Mouse (Mus musculus): ENCODE results near the gene Lpar3. TPM values are rescaled to one million over a fixed set of nuclear protein-coding genes. Genes with fewer than 3 reads are reported as not detected.

Gene Lpar3
- 0.49 TPM in 2 replicates for polyA plus RNA-seq (2015; fragmentation: Nextera tagmentation; extraction: Ambion mirVana)

DNA sequence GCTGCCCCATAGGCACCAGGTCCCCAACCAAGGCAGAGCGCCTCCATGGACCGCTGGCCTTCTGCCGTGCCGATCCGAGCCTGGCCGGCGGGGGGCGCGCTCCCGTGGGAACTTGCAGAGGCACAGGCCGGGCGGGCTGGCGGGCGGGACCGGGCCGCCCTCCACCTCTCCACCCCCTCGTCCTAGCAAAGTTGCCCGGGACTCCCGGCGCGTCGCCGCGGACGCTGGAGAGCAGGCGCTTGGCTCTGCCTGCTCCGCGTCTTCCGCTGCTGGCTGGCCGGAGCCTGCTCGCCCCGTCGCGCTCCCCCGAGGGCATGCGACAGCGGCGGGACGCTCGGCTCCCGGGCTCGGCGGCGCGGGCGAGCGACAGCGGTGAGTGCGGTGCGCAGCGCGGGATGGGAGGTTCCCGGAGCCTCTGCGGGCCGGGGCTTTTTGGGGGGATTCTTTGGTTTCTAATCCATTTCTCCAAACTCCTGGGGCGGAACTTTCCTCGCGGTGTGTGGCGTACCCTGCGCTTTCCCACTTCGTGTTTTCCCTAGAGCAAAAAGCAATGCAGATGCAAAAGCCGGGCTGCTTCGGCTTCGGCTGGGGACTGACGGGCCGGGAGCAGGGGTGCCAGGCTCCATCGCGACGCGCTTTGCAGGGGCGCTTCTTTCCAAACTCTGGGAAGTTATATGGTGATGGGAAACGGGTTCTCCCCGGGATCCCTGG lies at the start of gene Lpar3:
Gene Lpar3, plus strand, starts transcription at position 188 of the 711 bp plus-strand sequence.
- Histone ChIP-seq H3K4me1 (replicated peaks) (peaks cover 13% of the 10 kb centered on the region), H3K9me3 (no peaks in the 10 kb centered on the region), H3K27me3 (peaks cover 41% of the 10 kb centered on the region), H3K36me3 (no peaks in the 10 kb centered on the region), H3K4me3 (peak within 1 kb of the TSS; percentile 51), H3K27ac (replicated peaks) (no peak within 1 kb of the TSS), H3K4me2 (peak within 1 kb of the TSS; percentile 94), H3K9ac (peak within 1 kb of the TSS; percentile 25; the same call in 1 of the 2 replicates)
- under 1% methylated on average over 73 of the region's 73 CpGs for WGBS
- peak; percentile 86 for ATAC-seq (ENCODE audit: low FRiP score, low read depth)

DNA sequence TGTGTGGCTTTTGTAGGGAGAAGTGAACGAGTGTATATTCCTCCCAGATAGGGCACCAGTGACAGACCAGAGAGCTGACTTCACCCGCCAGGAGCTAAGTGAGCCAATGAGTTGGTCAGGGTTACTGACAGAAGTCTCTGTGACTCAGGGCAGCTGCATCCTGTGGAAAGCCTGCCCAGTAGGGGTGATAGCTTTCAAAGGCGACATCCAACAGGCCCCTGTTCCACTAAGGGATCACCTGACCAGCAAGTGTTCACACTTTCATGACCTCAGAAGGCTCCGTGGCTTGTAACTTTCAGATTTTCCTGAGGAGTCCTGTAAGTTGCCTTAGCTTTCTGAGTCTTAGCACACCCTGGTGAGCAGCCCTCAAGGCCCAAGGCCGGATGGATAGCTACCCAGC lies 47.7 kb upstream of the Lpar3 start:
- H3K4me2 ChIP-seq: no peak overlapping the region
- H3K27ac ChIP-seq (replicated peaks): no peak overlapping the region
- ATAC-seq (ENCODE audit: low FRiP score, low read depth): no peak
- H3K9me3 ChIP-seq: no peaks in the 10 kb centered on the region; the same call in 1 of the 2 replicates
- no peak overlapping the region for H3K4me3 ChIP-seq
- H3K27me3 ChIP-seq: no peaks in the 10 kb centered on the region
- H3K9ac ChIP-seq: no peak overlapping the region
- 74% methylated on average over 5 of the region's 5 CpGs for WGBS
- no peaks in the 10 kb centered on the region for H3K4me1 ChIP-seq (replicated peaks)
- no peaks in the 10 kb centered on the region for H3K36me3 ChIP-seq

DNA sequence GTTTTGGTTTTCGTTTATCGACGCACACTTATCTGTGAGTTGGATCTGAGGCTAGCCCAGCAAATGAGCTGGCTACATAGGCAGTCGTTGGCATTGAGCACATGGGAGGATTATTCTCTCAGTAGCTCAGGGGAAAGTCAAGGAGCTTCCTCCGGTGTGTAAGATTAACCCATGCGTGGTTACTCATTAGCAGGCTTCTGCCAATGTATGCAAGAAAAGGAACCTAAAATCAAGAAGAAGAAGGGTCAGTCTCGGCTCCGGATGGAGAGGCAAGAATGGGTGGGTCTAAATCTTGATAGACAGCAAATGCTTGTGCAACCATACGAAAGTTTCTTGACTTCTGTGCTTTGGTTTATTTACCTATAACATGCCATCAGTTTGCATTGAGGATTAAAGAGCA lies 46.5 kb upstream of the Lpar3 start:
- Histone ChIP-seq H3K9ac (no peak overlapping the region), H3K27me3 (no peaks in the 10 kb centered on the region), H3K27ac (replicated peaks) (no peak overlapping the region), H3K4me2 (no peak overlapping the region), H3K36me3 (no peaks in the 10 kb centered on the region), H3K4me1 (replicated peaks) (no peaks in the 10 kb centered on the region), H3K9me3 (no peaks in the 10 kb centered on the region; the same call in 1 of the 2 replicates), H3K4me3 (no peak overlapping the region)
- ATAC-seq (ENCODE audit: low FRiP score, low read depth): no peak
- 89% methylated on average over 9 of the region's 9 CpGs for WGBS

DNA sequence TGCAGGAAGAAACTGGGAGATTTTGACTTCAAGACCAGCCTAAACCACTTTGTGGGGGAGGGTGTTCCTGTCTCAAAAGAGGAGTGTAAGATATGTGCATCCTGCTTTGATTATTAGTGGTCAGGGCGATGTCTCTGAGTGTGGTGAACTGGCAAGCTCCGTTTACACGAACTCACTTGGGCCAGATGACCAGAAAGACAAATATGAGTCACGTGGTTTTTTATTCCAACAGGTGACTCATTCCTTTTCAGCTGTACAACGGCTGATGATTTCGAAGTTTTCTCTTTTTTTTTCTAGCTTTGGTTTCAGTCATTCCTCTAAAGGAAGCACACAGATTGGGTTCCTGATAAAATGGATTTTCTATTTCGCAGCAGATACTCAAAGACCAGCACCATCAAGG lies 43.5 kb upstream of the Lpar3 start:
- H3K36me3 ChIP-seq: no peaks in the 10 kb centered on the region
- no peak for ATAC-seq (ENCODE audit: low FRiP score, low read depth)
- no peak overlapping the region for H3K4me3 ChIP-seq
- H3K9ac ChIP-seq: peak overlapping the region; percentile 43; the same call in 1 of the 2 replicates
- peak overlapping the region; percentile 62 for H3K4me2 ChIP-seq
- H3K27ac ChIP-seq (replicated peaks): no peak overlapping the region
- H3K9me3 ChIP-seq: no peaks in the 10 kb centered on the region
- H3K4me1 ChIP-seq (replicated peaks): no peaks in the 10 kb centered on the region
- 0 out of 2 replicates have a peak, but pooled peaks cover 3% of the 10 kb centered on the region for H3K27me3 ChIP-seq
- 80% methylated on average over 7 of the region's 7 CpGs for WGBS

DNA sequence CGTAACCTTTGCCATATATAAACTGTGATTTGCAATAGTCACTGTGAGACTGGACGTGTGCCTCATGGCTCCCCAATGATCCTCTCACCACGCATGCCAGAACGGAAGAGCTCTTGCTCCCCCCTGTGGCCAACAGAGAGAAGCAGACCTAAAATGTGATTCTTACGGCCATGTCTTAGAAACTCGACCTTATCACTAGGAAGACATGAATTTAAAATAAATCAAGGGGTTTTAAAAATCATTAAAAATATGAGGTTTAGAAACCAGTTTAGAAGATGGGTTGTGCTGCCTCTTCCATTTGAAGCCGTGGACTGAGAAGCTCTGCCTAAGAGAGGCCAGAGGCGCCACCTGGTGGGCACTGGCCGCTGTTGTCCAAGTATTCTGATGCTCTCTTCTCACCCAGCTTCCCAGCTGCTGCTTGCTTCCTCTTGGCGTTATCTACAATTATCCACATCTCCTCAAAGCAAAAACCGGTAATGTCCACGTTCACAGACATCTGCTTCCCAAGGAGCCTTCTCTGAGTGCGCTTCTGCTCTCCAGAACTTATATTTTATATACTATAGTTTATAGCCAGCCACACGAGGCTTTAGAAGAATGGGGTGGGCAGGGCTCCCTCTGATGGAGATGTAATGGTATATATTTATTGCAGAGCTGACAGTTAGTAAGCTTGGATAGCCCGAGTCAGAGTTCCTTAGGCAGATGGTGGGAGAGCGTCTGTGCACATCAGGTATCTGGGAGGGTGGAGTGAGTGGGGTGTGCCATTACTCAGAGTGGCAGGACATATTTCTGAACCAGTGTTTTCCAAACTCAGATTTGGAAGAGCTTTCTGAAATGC lies 42.8 kb upstream of the Lpar3 start:
- no peaks in the 10 kb centered on the region for H3K4me1 ChIP-seq (replicated peaks)
- peak overlapping the region; percentile 38 for H3K4me3 ChIP-seq
- 4% methylated on average over 16 of the region's 16 CpGs for WGBS
- peak overlapping the region; percentile 62 for H3K4me2 ChIP-seq
- ATAC-seq (ENCODE audit: low FRiP score, low read depth): peak; percentile 89
- peak overlapping the region; percentile 43 for H3K9ac ChIP-seq
- no peaks in the 10 kb centered on the region for H3K9me3 ChIP-seq
- 0 out of 2 replicates have a peak, but pooled peaks cover 3% of the 10 kb centered on the region for H3K27me3 ChIP-seq
- no peaks in the 10 kb centered on the region for H3K36me3 ChIP-seq
- H3K27ac ChIP-seq (replicated peaks): peak overlapping the region; percentile 69; the same call in 1 of the 2 replicates

DNA sequence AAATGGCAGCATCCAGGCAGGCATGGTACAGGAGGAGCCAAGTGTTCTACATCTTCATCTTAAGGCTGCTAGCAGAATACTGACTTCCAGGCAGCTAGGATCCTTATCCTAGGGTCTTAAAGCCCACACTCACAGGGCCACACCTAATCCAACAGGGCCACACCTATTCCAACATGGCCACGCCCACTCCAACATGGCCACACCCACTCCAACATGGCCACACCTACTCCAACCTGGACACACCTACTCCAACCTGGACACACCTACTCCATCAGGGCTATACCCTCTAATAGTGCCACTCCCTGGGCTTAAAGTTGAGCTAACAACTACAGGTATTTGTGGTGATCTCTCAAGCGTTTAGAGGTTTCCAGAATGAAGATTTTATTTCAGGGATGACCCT lies 40.4 kb upstream of the Lpar3 start:
- no peaks in the 10 kb centered on the region for H3K36me3 ChIP-seq
- no peak overlapping the region for H3K4me3 ChIP-seq
- no peaks in the 10 kb centered on the region for H3K9me3 ChIP-seq
- H3K27ac ChIP-seq (replicated peaks): no peak overlapping the region
- H3K4me1 ChIP-seq (replicated peaks): peaks cover 8% of the 10 kb centered on the region; the same call in 1 of the 2 replicates
- ATAC-seq (ENCODE audit: low FRiP score, low read depth): no peak
- no peak overlapping the region for H3K4me2 ChIP-seq
- H3K27me3 ChIP-seq: peaks cover 17% of the 10 kb centered on the region; the same call in 1 of the 2 replicates
- 41% methylated on average over 2 of the region's 2 CpGs for WGBS
- H3K9ac ChIP-seq: no peak overlapping the region

DNA sequence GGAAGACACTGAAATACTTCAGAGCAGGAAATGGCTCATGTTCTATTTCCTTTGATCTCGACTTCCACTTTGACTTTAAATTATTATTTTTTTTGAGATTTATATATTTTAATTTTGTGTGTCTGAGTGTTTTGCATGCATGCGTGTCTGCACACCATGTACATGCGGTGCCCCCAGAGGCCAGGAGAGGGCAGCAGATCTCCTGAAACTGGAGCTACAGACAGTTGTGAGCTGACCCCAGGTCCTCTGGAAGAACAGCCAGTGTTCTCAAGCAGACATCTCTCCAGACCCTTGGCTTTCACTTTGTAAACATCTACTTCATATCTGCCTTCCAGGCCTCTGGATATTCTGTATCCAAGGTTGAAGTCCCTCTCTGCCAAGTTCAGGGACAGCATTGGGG lies 39.8 kb upstream of the Lpar3 start:
- H3K9me3 ChIP-seq: no peaks in the 10 kb centered on the region
- ATAC-seq (ENCODE audit: low FRiP score, low read depth): no peak
- peaks cover 10% of the 10 kb centered on the region; the same call in 1 of the 2 replicates for H3K4me1 ChIP-seq (replicated peaks)
- 39% methylated on average over 3 of the region's 3 CpGs for WGBS
- peaks cover 17% of the 10 kb centered on the region; the same call in 1 of the 2 replicates for H3K27me3 ChIP-seq
- no peak overlapping the region for H3K4me2 ChIP-seq
- H3K36me3 ChIP-seq: no peaks in the 10 kb centered on the region
- no peak overlapping the region for H3K4me3 ChIP-seq
- H3K9ac ChIP-seq: no peak overlapping the region
- no peak overlapping the region for H3K27ac ChIP-seq (replicated peaks)

DNA sequence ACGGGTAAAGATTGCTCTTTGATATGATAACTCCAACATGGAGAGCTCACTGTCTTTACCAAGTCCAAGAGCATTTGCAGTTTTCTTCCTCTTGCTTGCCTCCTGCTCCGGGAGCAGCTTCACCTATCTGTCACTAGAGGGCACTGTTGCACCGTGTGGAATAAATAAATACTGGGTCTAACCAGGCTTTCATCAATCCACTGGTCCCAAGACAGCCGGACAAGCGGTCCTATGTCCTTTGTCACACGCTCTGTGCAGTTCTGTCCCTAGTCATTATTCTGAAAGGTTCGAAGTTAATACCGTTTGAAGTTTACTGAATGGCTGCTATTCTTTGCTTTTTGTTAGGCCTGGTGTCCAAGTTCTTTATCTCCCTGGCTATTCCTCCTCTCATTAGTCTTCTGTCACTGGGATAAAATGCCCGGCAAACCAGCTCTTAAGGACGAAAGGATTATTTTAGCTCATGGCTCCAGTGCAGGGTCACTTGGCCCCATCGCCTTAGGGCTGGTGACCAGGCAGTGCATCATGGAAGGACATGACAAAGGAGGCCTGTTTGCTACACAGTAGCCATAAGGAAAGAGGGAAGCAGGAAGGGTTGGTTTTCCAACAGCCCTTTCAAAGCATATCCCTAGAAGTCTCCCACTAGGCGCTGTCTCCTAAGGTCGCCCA lies 35.6 kb upstream of the Lpar3 start:
- H3K27ac ChIP-seq (replicated peaks): no peak overlapping the region
- H3K4me3 ChIP-seq: no peak overlapping the region
- H3K9me3 ChIP-seq: 0 out of 2 replicates have a peak, but pooled peaks cover 3% of the 10 kb centered on the region
- ATAC-seq (ENCODE audit: low FRiP score, low read depth): peak; percentile 77
- no peaks in the 10 kb centered on the region for H3K36me3 ChIP-seq
- WGBS: 20% methylated on average over 13 of the region's 13 CpGs
- H3K4me2 ChIP-seq: 0 out of 2 replicates have a peak overlapping the region, but pooled peaks have one; percentile 11
- H3K9ac ChIP-seq: no peak overlapping the region
- H3K4me1 ChIP-seq (replicated peaks): peaks cover 10% of the 10 kb centered on the region; the same call in 1 of the 2 replicates
- peaks cover 17% of the 10 kb centered on the region; the same call in 1 of the 2 replicates for H3K27me3 ChIP-seq

DNA sequence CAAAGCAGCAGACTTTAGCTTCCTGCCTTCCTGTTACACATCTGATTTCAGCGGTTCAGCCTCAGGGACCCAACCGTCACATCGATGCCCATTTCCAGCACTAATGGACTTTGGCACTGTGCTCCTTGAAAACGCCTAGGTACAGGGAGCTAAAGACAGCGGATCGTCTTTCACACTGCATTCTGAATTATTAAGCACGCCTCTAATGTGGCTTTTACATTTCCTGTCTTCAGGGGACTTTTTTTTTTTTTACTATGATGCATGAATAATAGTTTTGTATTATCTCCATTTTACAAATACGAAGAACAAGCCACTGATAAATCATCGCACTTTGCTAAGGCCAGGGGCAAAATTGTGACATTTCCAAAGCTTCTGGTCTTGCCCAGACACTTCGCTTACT lies 34.7 kb upstream of the Lpar3 start:
- WGBS: 72% methylated on average over 10 of the region's 10 CpGs
- H3K4me3 ChIP-seq: no peak overlapping the region
- peaks cover 10% of the 10 kb centered on the region; the same call in 1 of the 2 replicates for H3K4me1 ChIP-seq (replicated peaks)
- no peak overlapping the region for H3K27ac ChIP-seq (replicated peaks)
- no peak overlapping the region for H3K4me2 ChIP-seq
- no peak overlapping the region for H3K9ac ChIP-seq
- no peaks in the 10 kb centered on the region for H3K36me3 ChIP-seq
- H3K27me3 ChIP-seq: peaks cover 17% of the 10 kb centered on the region; the same call in 1 of the 2 replicates
- 0 out of 2 replicates have a peak, but pooled peaks cover 3% of the 10 kb centered on the region for H3K9me3 ChIP-seq
- ATAC-seq (ENCODE audit: low FRiP score, low read depth): no peak

DNA sequence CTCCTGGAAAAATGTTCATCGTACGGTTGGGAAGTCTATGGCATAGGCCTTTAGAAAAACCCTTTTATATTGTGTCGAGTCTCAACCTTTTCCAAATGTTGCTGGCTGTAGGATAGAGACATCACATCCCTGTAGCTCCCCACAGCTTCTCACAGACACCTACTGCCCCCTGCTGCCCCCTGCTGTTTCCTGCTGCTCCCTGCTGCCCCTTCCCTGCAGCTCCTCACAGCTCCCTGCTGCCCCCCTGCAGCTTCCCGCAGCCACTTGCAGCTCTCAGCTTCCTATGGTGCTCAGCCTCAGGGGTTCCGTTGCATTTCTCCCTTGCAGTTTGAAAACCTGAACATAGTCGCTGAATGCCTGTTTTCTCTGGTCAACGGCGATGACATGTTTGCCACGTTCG lies 30.8 kb upstream of the Lpar3 start:
- WGBS: 64% methylated on average over 10 of the region's 10 CpGs
- Histone ChIP-seq H3K27me3 (no peaks in the 10 kb centered on the region), H3K9ac (no peak overlapping the region), H3K4me2 (no peak overlapping the region), H3K4me1 (replicated peaks) (peaks cover 6% of the 10 kb centered on the region), H3K27ac (replicated peaks) (no peak overlapping the region), H3K36me3 (no peaks in the 10 kb centered on the region), H3K9me3 (0 out of 2 replicates have a peak, but pooled peaks cover 3% of the 10 kb centered on the region), H3K4me3 (no peak overlapping the region)
- no peak for ATAC-seq (ENCODE audit: low FRiP score, low read depth)

DNA sequence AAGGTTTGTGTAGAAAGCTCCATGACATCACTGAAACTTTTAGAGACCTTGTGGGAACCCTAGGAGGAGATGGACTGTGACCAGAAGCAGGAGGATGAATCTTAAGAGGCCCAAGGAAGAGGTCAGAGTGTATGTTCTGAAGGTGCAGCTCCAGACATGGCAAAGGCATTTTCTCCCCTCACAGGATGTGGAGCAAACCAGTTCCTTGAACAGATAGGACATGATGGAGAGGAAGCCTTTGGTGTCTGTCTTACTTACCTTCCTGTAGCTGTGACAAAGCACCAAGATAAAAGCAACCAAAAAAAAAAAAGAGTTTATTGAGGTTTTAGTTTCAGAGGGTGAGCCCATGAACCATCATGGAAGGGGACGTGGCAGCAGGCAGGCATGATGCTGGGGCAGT lies 28.3 kb upstream of the Lpar3 start:
- no peak overlapping the region for H3K4me2 ChIP-seq
- no peaks in the 10 kb centered on the region for H3K36me3 ChIP-seq
- peaks cover 6% of the 10 kb centered on the region; the same call in 1 of the 2 replicates for H3K4me1 ChIP-seq (replicated peaks)
- 88% methylated on average over 1 of the region's 1 CpGs for WGBS
- 0 out of 2 replicates have a peak, but pooled peaks cover 1% of the 10 kb centered on the region for H3K9me3 ChIP-seq
- no peaks in the 10 kb centered on the region for H3K27me3 ChIP-seq
- no peak overlapping the region for H3K4me3 ChIP-seq
- no peak overlapping the region for H3K27ac ChIP-seq (replicated peaks)
- no peak overlapping the region for H3K9ac ChIP-seq
- no peak for ATAC-seq (ENCODE audit: low FRiP score, low read depth)
